Mouse (Mus musculus): Measurements from ENCODE around the gene Tom1l2. TPM values are rescaled to one million over a fixed set of nuclear protein-coding genes. Genes with fewer than 3 reads are reported as not detected.

Tom1l2 gene
- polyA plus RNA-seq, 1 experiment from 2014 or later, result 12.6 TPM

- DNase-seq (ENCODE audit: low spot score) (peak; percentile 98), ATAC-seq (replicated peaks; ENCODE audit: low FRiP score) (peak; percentile 76)
- Histone ChIP-seq H3K27me3 (replicated peaks; ENCODE audit: control insufficient read depth, insufficient read depth, low read length) (no peaks in the 10 kb centered on the region), H3K27ac (ENCODE audit: low read depth, low read length) (peak overlapping the region; percentile 73), H3K4me2 (peak overlapping the region; percentile 65), H3K4me1 (replicated peaks; ENCODE audit: control insufficient read depth, insufficient read depth, low read length) (peaks cover 55% of the 10 kb centered on the region), H3K9ac (ENCODE audit: low read depth, low read length) (peak overlapping the region; percentile 89), H3K9me3 (ENCODE audit: control insufficient read depth, low read length) (no peaks in the 10 kb centered on the region), H3K4me3 (ENCODE audit: low read depth, low read length) (peak overlapping the region; percentile 76), H3K36me3 (ENCODE audit: control insufficient read depth, insufficient read depth, low read length) (peaks cover 11% of the 10 kb centered on the region)
- under 1% methylated on average over 46 of the region's 46 CpGs for WGBS
Observed at GRCm38 (mm10) chr11:60220291-60220804, 132.4 kb downstream of the Tom1l2 start.

- H3K36me3 ChIP-seq (ENCODE audit: control insufficient read depth, insufficient read depth, low read length), result peaks cover 11% of the 10 kb centered on the region
- H3K4me3 ChIP-seq (ENCODE audit: low read depth, low read length), result peak overlapping the region; percentile 76
- 27% methylated on average over 8 of the region's 8 CpGs for WGBS
- no peaks in the 10 kb centered on the region for H3K9me3 ChIP-seq (ENCODE audit: control insufficient read depth, low read length)
- no peak for ATAC-seq (replicated peaks; ENCODE audit: low FRiP score)
- H3K27me3 ChIP-seq (replicated peaks; ENCODE audit: control insufficient read depth, insufficient read depth, low read length), result no peaks in the 10 kb centered on the region
- H3K9ac ChIP-seq (ENCODE audit: low read depth, low read length), result peak overlapping the region; percentile 89
- peaks cover 52% of the 10 kb centered on the region for H3K4me1 ChIP-seq (replicated peaks; ENCODE audit: control insufficient read depth, insufficient read depth, low read length)
- H3K4me2 ChIP-seq, result peak overlapping the region; percentile 65
- peak overlapping the region; percentile 73 for H3K27ac ChIP-seq (ENCODE audit: low read depth, low read length)
- DNase-seq (ENCODE audit: low spot score), result no peak
Observed at GRCm38 (mm10) chr11:60219609-60220008, 133.1 kb downstream of the Tom1l2 start.

- no peaks in the 10 kb centered on the region for H3K9me3 ChIP-seq (ENCODE audit: control insufficient read depth, low read length)
- H3K4me3 ChIP-seq (ENCODE audit: low read depth, low read length), result no peak overlapping the region; the same call in 1 of the 2 replicates
- peaks cover 11% of the 10 kb centered on the region for H3K36me3 ChIP-seq (ENCODE audit: control insufficient read depth, insufficient read depth, low read length)
- peak overlapping the region; percentile 34 for H3K4me2 ChIP-seq
- no peak overlapping the region; the same call in 1 of the 2 replicates for H3K9ac ChIP-seq (ENCODE audit: low read depth, low read length)
- ATAC-seq (replicated peaks; ENCODE audit: low FRiP score) (peak; percentile 66), DNase-seq (ENCODE audit: low spot score) (no peak)
- H3K27ac ChIP-seq (ENCODE audit: low read depth, low read length), result peak overlapping the region; percentile 64
- 62% methylated on average over 7 of the region's 7 CpGs for WGBS
- peaks cover 55% of the 10 kb centered on the region for H3K4me1 ChIP-seq (replicated peaks; ENCODE audit: control insufficient read depth, insufficient read depth, low read length)
- H3K27me3 ChIP-seq (replicated peaks; ENCODE audit: control insufficient read depth, insufficient read depth, low read length), result no peaks in the 10 kb centered on the region
Observed at GRCm38 (mm10) chr11:60217467-60217866, 135.2 kb downstream of the Tom1l2 start.

GRCm38 (mm10) chr11:60216671-60217070 is 136.0 kb downstream of the Tom1l2 start:
- peaks cover 57% of the 10 kb centered on the region for H3K4me1 ChIP-seq (replicated peaks; ENCODE audit: control insufficient read depth, insufficient read depth, low read length)
- H3K27me3 ChIP-seq (replicated peaks; ENCODE audit: control insufficient read depth, insufficient read depth, low read length), result no peaks in the 10 kb centered on the region
- peak overlapping the region; percentile 64; the same call in 1 of the 2 replicates for H3K27ac ChIP-seq (ENCODE audit: low read depth, low read length)
- H3K9me3 ChIP-seq (ENCODE audit: control insufficient read depth, low read length), result no peaks in the 10 kb centered on the region
- H3K36me3 ChIP-seq (ENCODE audit: control insufficient read depth, insufficient read depth, low read length), result peaks cover 11% of the 10 kb centered on the region
- ATAC-seq (replicated peaks; ENCODE audit: low FRiP score) (no peak), DNase-seq (ENCODE audit: low spot score) (no peak)
- WGBS, result 88% methylated on average over 1 of the region's 1 CpGs
- no peak overlapping the region for H3K4me3 ChIP-seq (ENCODE audit: low read depth, low read length)
- peak overlapping the region; percentile 8; the same call in 1 of the 2 replicates for H3K9ac ChIP-seq (ENCODE audit: low read depth, low read length)
- H3K4me2 ChIP-seq, result peak overlapping the region; percentile 34; the same call in 1 of the 2 replicates

DNA sequence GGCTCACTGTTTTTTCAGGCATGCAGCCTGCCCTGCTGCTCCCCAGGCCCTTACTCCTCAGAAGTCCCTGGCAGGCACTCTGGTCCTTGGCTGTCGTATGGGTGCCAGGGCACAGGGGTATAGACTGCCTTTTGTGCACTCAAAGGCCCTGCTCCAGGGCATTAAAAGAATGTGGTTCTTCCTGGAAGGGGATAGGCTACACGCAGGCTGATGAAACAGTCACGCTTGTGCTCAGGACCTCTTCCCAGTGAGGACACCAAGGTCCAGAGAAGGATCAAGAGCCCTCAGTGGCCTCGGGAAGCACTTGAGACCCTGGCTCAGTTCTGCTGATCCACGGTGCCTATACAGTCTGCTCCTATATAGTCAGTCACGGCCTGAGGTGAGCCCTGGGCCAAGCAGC is 139.4 kb downstream of the Tom1l2 start:
- Histone ChIP-seq H3K4me1 (replicated peaks; ENCODE audit: control insufficient read depth, insufficient read depth, low read length) (peaks cover 71% of the 10 kb centered on the region), H3K4me3 (ENCODE audit: low read depth, low read length) (no peak overlapping the region), H3K27ac (ENCODE audit: low read depth, low read length) (peak overlapping the region; percentile 55; the same call in 1 of the 2 replicates), H3K27me3 (replicated peaks; ENCODE audit: control insufficient read depth, insufficient read depth, low read length) (no peaks in the 10 kb centered on the region), H3K9ac (ENCODE audit: low read depth, low read length) (peak overlapping the region; percentile 36; the same call in 1 of the 2 replicates), H3K9me3 (ENCODE audit: control insufficient read depth, low read length) (no peaks in the 10 kb centered on the region), H3K4me2 (no peak overlapping the region), H3K36me3 (ENCODE audit: control insufficient read depth, insufficient read depth, low read length) (peaks cover 7% of the 10 kb centered on the region)
- 80% methylated on average over 6 of the region's 6 CpGs for WGBS
- ATAC-seq (replicated peaks; ENCODE audit: low FRiP score) (no peak), DNase-seq (ENCODE audit: low spot score) (no peak)

GRCm38 (mm10) chr11:60211761-60212160 is 140.9 kb downstream of the Tom1l2 start:
- Histone ChIP-seq H3K27me3 (replicated peaks; ENCODE audit: control insufficient read depth, insufficient read depth, low read length) (no peaks in the 10 kb centered on the region), H3K36me3 (ENCODE audit: control insufficient read depth, insufficient read depth, low read length) (peaks cover 4% of the 10 kb centered on the region), H3K9ac (ENCODE audit: low read depth, low read length) (0 out of 2 replicates have a peak overlapping the region, but pooled peaks have one; percentile 14), H3K9me3 (ENCODE audit: control insufficient read depth, low read length) (no peaks in the 10 kb centered on the region), H3K27ac (ENCODE audit: low read depth, low read length) (peak overlapping the region; percentile 82), H3K4me3 (ENCODE audit: low read depth, low read length) (no peak overlapping the region), H3K4me2 (no peak overlapping the region; the same call in 1 of the 2 replicates), H3K4me1 (replicated peaks; ENCODE audit: control insufficient read depth, insufficient read depth, low read length) (peaks cover 71% of the 10 kb centered on the region)
- DNase-seq (ENCODE audit: low spot score) (no peak), ATAC-seq (replicated peaks; ENCODE audit: low FRiP score) (no peak)
- WGBS, result 73% methylated on average over 12 of the region's 12 CpGs

DNA sequence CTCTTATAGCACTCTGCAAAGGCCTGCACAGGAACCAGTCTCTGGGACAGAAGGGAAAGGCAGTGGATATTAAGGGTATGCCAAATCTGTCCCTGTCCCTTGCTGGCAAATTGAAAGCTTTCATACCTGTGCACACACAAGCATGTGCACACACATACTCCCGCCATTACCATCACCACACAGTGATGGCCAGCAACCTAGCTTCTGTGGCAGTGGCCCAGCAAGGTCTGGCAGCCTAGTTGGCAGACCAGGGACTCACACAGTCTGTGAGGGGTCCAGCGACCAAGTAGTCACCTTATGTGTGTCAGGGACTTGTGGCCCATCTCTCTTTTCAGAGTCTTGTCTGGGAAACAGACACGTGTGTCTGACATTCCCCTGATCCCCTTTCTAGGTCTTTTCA is 141.6 kb downstream of the Tom1l2 start:
- Histone ChIP-seq H3K27ac (ENCODE audit: low read depth, low read length) (peak overlapping the region; percentile 82), H3K36me3 (ENCODE audit: control insufficient read depth, insufficient read depth, low read length) (peaks cover 10% of the 10 kb centered on the region), H3K4me2 (peak overlapping the region; percentile 98), H3K4me1 (replicated peaks; ENCODE audit: control insufficient read depth, insufficient read depth, low read length) (peaks cover 72% of the 10 kb centered on the region), H3K4me3 (ENCODE audit: low read depth, low read length) (peak overlapping the region; percentile 61), H3K27me3 (replicated peaks; ENCODE audit: control insufficient read depth, insufficient read depth, low read length) (no peaks in the 10 kb centered on the region), H3K9ac (ENCODE audit: low read depth, low read length) (peak overlapping the region; percentile 71), H3K9me3 (ENCODE audit: control insufficient read depth, low read length) (no peaks in the 10 kb centered on the region)
- WGBS, result 59% methylated on average over 3 of the region's 3 CpGs
- ATAC-seq (replicated peaks; ENCODE audit: low FRiP score) (no peak), DNase-seq (ENCODE audit: low spot score) (no peak)

- no peaks in the 10 kb centered on the region for H3K9me3 ChIP-seq (ENCODE audit: control insufficient read depth, low read length)
- peak; percentile 91 for ATAC-seq (replicated peaks; ENCODE audit: low FRiP score)
- H3K4me2 ChIP-seq, result peak overlapping the region; percentile 98
- under 1% methylated on average over 47 of the region's 47 CpGs for WGBS
- H3K4me1 ChIP-seq (replicated peaks; ENCODE audit: control insufficient read depth, insufficient read depth, low read length), result peaks cover 73% of the 10 kb centered on the region
- H3K4me3 ChIP-seq (ENCODE audit: low read depth, low read length), result peak overlapping the region; percentile 61
- H3K9ac ChIP-seq (ENCODE audit: low read depth, low read length), result peak overlapping the region; percentile 79
- H3K36me3 ChIP-seq (ENCODE audit: control insufficient read depth, insufficient read depth, low read length), result peaks cover 18% of the 10 kb centered on the region
- peak overlapping the region; percentile 84 for H3K27ac ChIP-seq (ENCODE audit: low read depth, low read length)
- no peaks in the 10 kb centered on the region for H3K27me3 ChIP-seq (replicated peaks; ENCODE audit: control insufficient read depth, insufficient read depth, low read length)
- DNase-seq (ENCODE audit: low spot score), result peak; percentile 97
Observed at GRCm38 (mm10) chr11:60210305-60210724, 142.4 kb downstream of the Tom1l2 start.

DNA sequence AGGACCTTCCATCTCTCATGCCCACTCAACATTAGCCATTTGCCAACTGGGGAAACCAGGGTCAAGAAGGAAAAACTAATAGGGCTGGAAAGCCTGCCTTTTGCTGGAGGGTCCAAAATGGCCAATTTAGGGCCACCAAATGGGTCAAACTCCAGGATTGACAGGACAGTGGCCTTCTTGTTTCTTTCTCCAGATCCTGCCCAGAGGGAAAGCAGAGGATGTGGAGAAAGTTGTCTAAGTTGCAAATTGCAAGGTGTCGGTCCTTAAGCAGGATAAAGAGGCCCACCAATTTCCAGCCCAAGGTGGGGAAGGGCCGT is 142.8 kb downstream of the Tom1l2 start:
- Histone ChIP-seq H3K4me2 (peak overlapping the region; percentile 98), H3K27ac (ENCODE audit: low read depth, low read length) (peak overlapping the region; percentile 84), H3K27me3 (replicated peaks; ENCODE audit: control insufficient read depth, insufficient read depth, low read length) (no peaks in the 10 kb centered on the region), H3K36me3 (ENCODE audit: control insufficient read depth, insufficient read depth, low read length) (peaks cover 22% of the 10 kb centered on the region), H3K9ac (ENCODE audit: low read depth, low read length) (peak overlapping the region; percentile 79), H3K4me3 (ENCODE audit: low read depth, low read length) (peak overlapping the region; percentile 61), H3K9me3 (ENCODE audit: control insufficient read depth, low read length) (no peaks in the 10 kb centered on the region), H3K4me1 (replicated peaks; ENCODE audit: control insufficient read depth, insufficient read depth, low read length) (peaks cover 73% of the 10 kb centered on the region)
- DNase-seq (ENCODE audit: low spot score) (no peak), ATAC-seq (replicated peaks; ENCODE audit: low FRiP score) (no peak)
- WGBS, result 7% methylated on average over 2 of the region's 2 CpGs

Measured in liver, embryonic 11.5 days (tissue).